Mouse (Mus musculus): ENCODE data around the gene Cacna1c. TPM values are rescaled to one million over a fixed set of nuclear protein-coding genes. Genes with fewer than 3 reads are reported as not detected.

Cacna1c gene
- total RNA-seq, 2 experiments from 2014 or later = 86.4 to 90.0 TPM

DNA sequence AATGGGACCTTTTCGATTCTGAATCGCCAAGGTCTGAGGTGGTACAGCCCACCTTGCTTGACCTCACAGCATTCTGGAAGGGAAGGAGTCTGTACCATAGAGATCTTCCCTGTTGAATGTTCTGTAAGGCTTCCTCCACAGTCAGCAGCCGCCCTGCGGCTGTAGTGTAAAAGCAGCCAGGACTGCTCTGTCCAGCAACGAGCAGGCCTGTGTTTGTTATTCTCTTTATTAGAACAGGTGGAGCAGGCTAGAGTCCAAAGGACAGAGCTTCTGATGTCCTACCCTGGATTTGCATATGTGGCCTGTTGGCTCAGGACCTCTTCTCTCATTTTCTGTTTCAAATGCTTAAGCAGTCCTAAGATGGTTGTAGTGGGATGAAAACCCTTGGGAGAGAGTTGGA, 4.1 kb upstream of the Cacna1c start:
- Histone ChIP-seq H3K4me3 (no peak overlapping the region), H3K27ac (peak overlapping the region; percentile 37)
- TF ChIP-seq CTCF (conservative IDR thresholded peaks at IDR 0.05) = no peak
- DNase-seq (ENCODE audit: low spot score in 2 of 2) = no peak

GRCm38 (mm10) chr6:119199274-119199879, 3.2 kb upstream of the Cacna1c start:
- no peak for TF ChIP-seq CTCF (conservative IDR thresholded peaks at IDR 0.05)
- no peak for DNase-seq (ENCODE audit: low spot score in 2 of 2)
- Histone ChIP-seq H3K4me3 (no peak overlapping the region), H3K27ac (peak overlapping the region; percentile 64)

- no peak for TF ChIP-seq CTCF (conservative IDR thresholded peaks at IDR 0.05)
- peak overlapping the region; percentile 64 for H3K27ac ChIP-seq
- DNase-seq (ENCODE audit: low spot score in 2 of 2) = peak; percentile 38 to 46
- no peak overlapping the region for H3K4me3 ChIP-seq
Observed at GRCm38 (mm10) chr6:119198534-119199273, 2.5 kb upstream of the Cacna1c start.

- Histone ChIP-seq H3K4me3 (no peak overlapping the region), H3K27ac (no peak overlapping the region)
- TF ChIP-seq CTCF (conservative IDR thresholded peaks at IDR 0.05) = no peak
- no peak for DNase-seq (ENCODE audit: low spot score in 2 of 2)
Observed at GRCm38 (mm10) chr6:119194601-119195000, 1.6 kb downstream of the Cacna1c start.

GRCm38 (mm10) chr6:119194161-119194560, 2.1 kb downstream of the Cacna1c start:
- DNase-seq (ENCODE audit: low spot score in 2 of 2) = no peak
- Histone ChIP-seq H3K27ac (no peak overlapping the region), H3K4me3 (no peak overlapping the region)
- no peak for TF ChIP-seq CTCF (conservative IDR thresholded peaks at IDR 0.05)

- no peak for DNase-seq (ENCODE audit: low spot score in 2 of 2)
- no peak overlapping the region for H3K4me3 ChIP-seq
- TF ChIP-seq CTCF (conservative IDR thresholded peaks at IDR 0.05) = no peak
- no peak overlapping the region for H3K27ac ChIP-seq
Observed at GRCm38 (mm10) chr6:119193571-119194154, 2.6 kb downstream of the Cacna1c start.

- no peak overlapping the region for H3K27ac ChIP-seq
- DNase-seq (ENCODE audit: low spot score in 2 of 2) = no peak
- no peak for TF ChIP-seq CTCF (conservative IDR thresholded peaks at IDR 0.05)
Observed at GRCm38 (mm10) chr6:119191478-119191877, 4.7 kb downstream of the Cacna1c start.

GRCm38 (mm10) chr6:119187631-119188030, 8.6 kb downstream of the Cacna1c start:
- TF ChIP-seq CTCF (conservative IDR thresholded peaks at IDR 0.05) = no peak
- DNase-seq (ENCODE audit: low spot score in 2 of 2) = no peak
- Histone ChIP-seq H3K4me3 (no peak overlapping the region), H3K27ac (no peak overlapping the region)

More at GRCm38 (mm10) chr6:119191478-119191877, 4.7 kb downstream of the Cacna1c start:
- H3K4me3 ChIP-seq = no peak overlapping the region

DNA sequence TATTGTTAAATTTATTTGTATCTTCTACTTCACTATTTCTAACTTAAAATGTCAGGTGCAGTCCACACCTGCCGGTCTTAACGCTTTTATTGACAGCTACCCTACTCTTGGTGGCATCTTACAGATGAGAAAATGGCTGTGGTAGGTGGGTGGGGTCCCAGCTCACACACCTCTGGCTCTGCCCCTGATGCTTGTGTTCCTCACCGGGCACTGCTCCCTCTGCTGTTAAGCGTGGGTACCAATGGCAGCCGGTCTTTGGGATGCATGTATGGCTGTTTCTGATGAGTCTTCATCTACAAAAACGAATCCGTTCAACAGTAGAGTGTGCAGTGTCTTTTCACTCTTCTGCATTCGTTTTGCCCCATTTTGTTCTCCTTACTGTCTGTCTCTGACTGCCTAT, 9.6 kb downstream of the Cacna1c start:
- TF ChIP-seq CTCF (conservative IDR thresholded peaks at IDR 0.05) = peak; percentile 69
- DNase-seq (ENCODE audit: low spot score in 2 of 2) = no peak
- H3K4me3 ChIP-seq = no peak overlapping the region

DNA sequence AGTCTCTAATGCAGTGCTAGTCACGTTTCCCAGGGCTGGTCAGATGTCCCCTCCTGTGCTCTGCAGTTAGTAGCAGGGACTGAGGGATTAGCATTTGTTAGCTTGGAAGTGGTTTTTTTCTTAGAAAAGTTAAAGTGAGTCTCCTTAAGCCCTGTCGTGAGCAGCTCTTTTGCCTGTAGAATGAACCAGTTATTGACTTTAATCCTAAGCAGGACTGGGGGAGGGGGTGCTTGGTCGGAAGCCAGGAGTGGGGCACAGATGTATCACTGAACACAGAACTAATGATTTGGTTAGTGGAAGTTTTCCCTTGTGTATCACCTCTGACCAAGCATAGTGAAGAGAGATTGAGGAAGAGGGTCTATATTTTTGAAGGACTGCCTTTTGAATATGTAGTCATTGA, 12.4 kb downstream of the Cacna1c start:
- DNase-seq (ENCODE audit: low spot score in 2 of 2) = no peak

More for the DNA sequence above, 9.6 kb downstream of the Cacna1c start:
- no peak overlapping the region for H3K27ac ChIP-seq

DNA sequence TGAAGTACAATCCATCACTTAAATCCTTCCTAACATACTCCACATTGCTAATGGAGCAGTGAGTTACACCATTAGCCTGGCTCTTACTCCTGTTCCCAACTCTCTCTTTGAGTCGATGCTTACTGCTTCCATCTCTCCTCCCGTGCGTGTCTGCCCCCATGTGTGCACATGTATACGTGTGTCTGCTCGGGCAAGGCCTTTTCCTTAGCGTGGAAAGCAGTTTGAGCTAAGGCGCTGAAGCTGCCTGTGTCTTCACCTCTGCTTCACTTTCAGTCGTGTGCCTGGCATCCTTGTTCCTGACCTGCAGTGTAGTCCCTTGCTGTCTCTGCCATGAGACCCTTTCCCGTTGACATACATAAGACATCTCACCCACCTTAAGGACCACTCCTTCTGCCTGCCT, 14.0 kb downstream of the Cacna1c start:
- H3K4me3 ChIP-seq = no peak overlapping the region
- DNase-seq (ENCODE audit: low spot score in 2 of 2) = no peak
- no peak for TF ChIP-seq CTCF (conservative IDR thresholded peaks at IDR 0.05)
- H3K27ac ChIP-seq = no peak overlapping the region

More for the DNA sequence above, 12.4 kb downstream of the Cacna1c start:
- Histone ChIP-seq H3K4me3 (no peak overlapping the region), H3K27ac (no peak overlapping the region)
- no peak for TF ChIP-seq CTCF (conservative IDR thresholded peaks at IDR 0.05)

DNA sequence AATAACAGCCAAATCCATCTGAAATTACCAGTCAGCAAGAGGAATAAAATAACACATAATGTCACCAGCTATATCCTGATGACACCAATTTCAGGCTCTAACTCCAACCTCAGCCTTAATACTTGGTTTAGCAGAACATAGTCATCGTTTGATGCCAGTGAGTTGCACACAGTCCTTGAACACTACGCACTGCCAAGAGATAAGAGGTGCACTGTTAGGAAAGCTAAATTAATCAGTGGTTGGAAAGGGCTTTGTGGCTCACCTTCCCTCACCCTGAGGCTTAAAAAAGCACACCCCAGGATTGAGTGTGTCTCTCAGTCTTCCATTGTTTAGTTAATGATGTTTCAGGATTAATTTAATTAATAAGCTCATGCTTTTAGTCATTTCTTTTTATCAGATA, 16.0 kb downstream of the Cacna1c start:
- TF ChIP-seq CTCF (conservative IDR thresholded peaks at IDR 0.05) = no peak
- no peak overlapping the region for H3K27ac ChIP-seq

GRCm38 (mm10) chr6:119177101-119177500, 19.1 kb downstream of the Cacna1c start:
- no peak for DNase-seq (ENCODE audit: low spot score in 2 of 2)
- H3K27ac ChIP-seq = 0 out of 2 replicates have a peak overlapping the region, but pooled peaks have one; percentile 1
- no peak for TF ChIP-seq CTCF (conservative IDR thresholded peaks at IDR 0.05)
- no peak overlapping the region for H3K4me3 ChIP-seq

More for the DNA sequence above, 16.0 kb downstream of the Cacna1c start:
- DNase-seq (ENCODE audit: low spot score in 2 of 2) = no peak
- no peak overlapping the region for H3K4me3 ChIP-seq

Measured in layer of hippocampus, adult 2 months (tissue).